Mouse (Mus musculus) spleen, adult 2 months (tissue): ENCODE data around the gene Slc22a17. TPM values are rescaled to one million over a fixed set of nuclear protein-coding genes. Genes with fewer than 3 reads are reported as not detected.

ENCODE experiments used
- DNase-seq, 2 experiments: peaks; one replicate each; pipeline versions ENCODE4 v3.0.0 to v3.0.0-alpha.2; 2012 to 2021; ENCODE audit warnings: low spot score in 2 of 2, low read depth in 1 of 2
- H3K27ac ChIP-seq: fragments of 200-500 bp; 2 replicates; pipeline ENCODE4 v1.5.1; 2012; ENCODE audit warnings: low read length, inconsistent platforms; ENCODE audit not compliant: insufficient read depth
- H3K27me3 ChIP-seq: fragments of 200-500 bp; 2 replicates; pipeline ENCODE4 v1.6.1; 2012; ENCODE audit warnings: mild to moderate bottlenecking, moderate library complexity, low read length, inconsistent platforms; ENCODE audit not compliant: control insufficient read depth, insufficient read depth
- H3K36me3 ChIP-seq: fragments of 200-500 bp; 2 replicates; pipeline ENCODE4 v1.6.1; 2012; ENCODE audit warnings: mild to moderate bottlenecking, low read length, inconsistent platforms; ENCODE audit not compliant: control insufficient read depth, insufficient read depth
- H3K4me1 ChIP-seq: fragments of 200-500 bp; 2 replicates; pipeline ENCODE4 v1.6.1; 2011; ENCODE audit warnings: inconsistent platforms; ENCODE audit not compliant: control insufficient read depth, insufficient read depth, insufficient read length
- H3K4me3 ChIP-seq: fragments of 200-500 bp; 2 replicates; pipeline ENCODE4 v1.5.1; 2011; ENCODE audit warnings: mild to moderate bottlenecking, inconsistent platforms; ENCODE audit not compliant: insufficient read depth, insufficient read length; ENCODE audit errors: extremely low read depth
- CTCF ChIP-seq: fragments of 200-500 bp; IDR thresholded peaks from 2 replicates; pipeline ENCODE4 v1.5.1; 2011; ENCODE audit warnings: mild to moderate bottlenecking, inconsistent platforms; ENCODE audit not compliant: insufficient read depth, insufficient read length, insufficient replicate concordance; ENCODE audit errors: extremely low read depth
- POLR2A ChIP-seq: fragments of 200-500 bp; IDR thresholded peaks from 2 replicates; pipeline ENCODE4 v1.6.1; 2011; ENCODE audit warnings: low read depth, low read length, inconsistent platforms
- WGBS: fragments of 180-500 bp; shearing (Covaris S2); methylation state at CpG from one replicate; pipeline ENCODE4 v1.1.7; 2018; 5-methylcytosine and 5-hydroxymethylcytosine counted together
- polyA plus RNA-seq: library from polyadenylated mRNA; depleted of rRNA; stranded (reverse); fragments of >200 nt; gene quantifications from 2 replicates; pipeline ENCODE4 v1.2.3, GENCODE M21; 2012

Gene Slc22a17
- polyA plus RNA-seq, 1 experiment = 18.5 TPM

- DNase-seq = no peak
- no peaks in the 10 kb centered on the region for H3K36me3 ChIP-seq
- H3K4me1 ChIP-seq = no peaks in the 10 kb centered on the region
- WGBS = 82% methylated on average over 16 of the region's 16 CpGs
- H3K27ac ChIP-seq = no peak overlapping the region
- H3K27me3 ChIP-seq = peaks cover 4% of the 10 kb centered on the region; the same call in 1 of the 2 replicates
- no peak overlapping the region for H3K4me3 ChIP-seq
- TF ChIP-seq POLR2A (no peak), CTCF (no peak)
Observed at GRCm38 (mm10) chr14:54920076-54920685, 7.2 kb upstream of the Slc22a17 start.

GRCm38 (mm10) chr14:54913343-54913742, 411 bp upstream of the Slc22a17 start:
- no peaks in the 10 kb centered on the region for H3K36me3 ChIP-seq
- H3K4me1 ChIP-seq = peaks cover 5% of the 10 kb centered on the region
- WGBS = 26% methylated on average over 10 of the region's 10 CpGs
- no peak overlapping the region for H3K27ac ChIP-seq
- peak overlapping the region; percentile 68 for H3K4me3 ChIP-seq
- H3K27me3 ChIP-seq = peaks cover 11% of the 10 kb centered on the region
- DNase-seq = no peak
- TF ChIP-seq CTCF = no peak
- TF ChIP-seq POLR2A = no peak

GRCm38 (mm10) chr14:54912109-54912850, 652 bp downstream of the Slc22a17 start:
- Histone ChIP-seq H3K27ac (no peak overlapping the region), H3K27me3 (peaks cover 11% of the 10 kb centered on the region), H3K4me1 (peaks cover 5% of the 10 kb centered on the region), H3K36me3 (no peaks in the 10 kb centered on the region), H3K4me3 (peak overlapping the region; percentile 68; the same call in 1 of the 2 replicates)
- no peak for DNase-seq
- WGBS = 13% methylated on average over 61 of the region's 69 CpGs
- TF ChIP-seq CTCF = no peak
- TF ChIP-seq POLR2A = no peak

GRCm38 (mm10) chr14:54908682-54909081, 4.2 kb downstream of the Slc22a17 start:
- 63% methylated on average over 7 of the region's 7 CpGs for WGBS

GRCm38 (mm10) chr14:54903641-54904040, 9.3 kb downstream of the Slc22a17 start:
- Histone ChIP-seq H3K4me1 (no peaks in the 10 kb centered on the region; the same call in 1 of the 2 replicates), H3K36me3 (peaks cover 2% of the 10 kb centered on the region; the same call in 1 of the 2 replicates), H3K4me3 (no peak overlapping the region), H3K27ac (no peak overlapping the region), H3K27me3 (no peaks in the 10 kb centered on the region)
- 92% methylated on average over 4 of the region's 4 CpGs for WGBS
- TF ChIP-seq POLR2A (no peak), CTCF (no peak)
- DNase-seq = no peak

More at GRCm38 (mm10) chr14:54908682-54909081, 4.2 kb downstream of the Slc22a17 start:
- TF ChIP-seq CTCF (no peak), POLR2A (no peak)
- peaks cover 11% of the 10 kb centered on the region for H3K27me3 ChIP-seq
- no peak for DNase-seq
- H3K27ac ChIP-seq = no peak overlapping the region
- H3K36me3 ChIP-seq = no peaks in the 10 kb centered on the region
- H3K4me3 ChIP-seq = no peak overlapping the region
- peaks cover 5% of the 10 kb centered on the region for H3K4me1 ChIP-seq

- H3K27me3 ChIP-seq = no peaks in the 10 kb centered on the region
- no peak for TF ChIP-seq POLR2A
- TF ChIP-seq CTCF = no peak
- H3K36me3 ChIP-seq = peaks cover 23% of the 10 kb centered on the region
- DNase-seq = peak; percentile 34 to 40
- H3K27ac ChIP-seq = no peak overlapping the region
- no peaks in the 10 kb centered on the region; the same call in 1 of the 2 replicates for H3K4me1 ChIP-seq
- 2% methylated on average over 3 of the region's 3 CpGs for whole genome bisulfite sequencing
- no peak overlapping the region for H3K4me3 ChIP-seq
Observed at GRCm38 (mm10) chr14:54900383-54900782, 12.5 kb downstream of the Slc22a17 start.
